Mouse (Mus musculus): ENCODE data around the gene Spata32. TPM values are rescaled to one million over a fixed set of nuclear protein-coding genes. Genes with fewer than 3 reads are reported as not detected.

Spata32 gene
- polyA plus RNA-seq, 1 experiment from 2014 or later: not detected

DNA sequence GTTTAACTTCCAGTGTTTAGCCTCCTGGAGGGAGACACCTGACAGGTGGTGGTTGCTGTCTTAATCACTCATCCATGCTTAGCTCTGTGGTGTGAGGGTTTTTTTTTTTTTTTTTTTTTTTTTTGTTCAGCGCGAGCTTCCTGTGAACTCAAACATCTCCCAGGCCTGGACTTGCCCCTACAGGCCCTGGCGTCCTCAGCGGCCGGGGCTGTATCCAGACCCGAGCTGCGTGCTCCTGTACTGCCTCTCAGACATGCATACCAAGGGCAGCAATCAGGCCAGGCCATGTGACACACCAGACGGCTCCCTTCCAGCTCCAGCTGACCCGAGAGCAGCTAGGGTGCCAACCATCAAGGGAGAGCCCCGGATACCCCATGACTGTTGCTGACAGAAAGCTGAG is 18.7 kb upstream of the Spata32 start:
- WGBS: 85% methylated on average over 10 of the region's 10 CpGs
- no peaks in the 10 kb centered on the region for H3K9me3 ChIP-seq (ENCODE audit: control insufficient read depth, low read length)
- H3K27ac ChIP-seq (ENCODE audit: low read depth): no peak overlapping the region
- no peaks in the 10 kb centered on the region for H3K27me3 ChIP-seq (replicated peaks; ENCODE audit: control insufficient read depth, insufficient read depth, low read length)
- H3K4me1 ChIP-seq (replicated peaks; ENCODE audit: control insufficient read depth, insufficient read depth, low read length): 0 out of 2 replicates have a peak, but pooled peaks cover 6% of the 10 kb centered on the region
- H3K4me3 ChIP-seq (ENCODE audit: low read depth, low read length): no peak overlapping the region
- peaks cover 37% of the 10 kb centered on the region for H3K36me3 ChIP-seq (ENCODE audit: control insufficient read depth, insufficient read depth, low read length)
- no peak overlapping the region for H3K9ac ChIP-seq (ENCODE audit: low read length)
- no peak for DNase-seq (ENCODE audit: low spot score)
- H3K4me2 ChIP-seq (ENCODE audit: low read length): no peak overlapping the region
- ATAC-seq (replicated peaks; ENCODE audit: low FRiP score, low TSS enrichment, low read depth): no peak

DNA sequence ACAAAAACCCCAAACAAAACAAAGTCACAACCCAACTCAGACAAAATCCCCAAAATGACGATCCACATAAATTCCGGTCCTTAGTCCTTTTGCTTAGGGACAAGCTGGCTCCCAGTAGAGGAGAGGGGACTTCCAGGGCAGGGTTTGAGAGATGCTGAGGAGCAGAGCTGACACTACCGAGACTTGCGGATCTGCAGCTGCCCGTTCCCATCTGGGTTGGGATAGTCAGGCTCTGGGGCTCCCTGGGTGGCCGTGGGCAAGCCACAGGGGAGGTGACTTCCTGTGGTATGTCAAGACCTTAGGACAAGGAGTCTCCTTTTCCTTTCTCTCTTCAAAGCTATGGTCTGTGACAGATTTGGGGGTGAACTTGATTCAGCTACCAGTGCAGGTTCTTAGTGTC is 18.2 kb upstream of the Spata32 start:
- Histone ChIP-seq H3K4me1 (replicated peaks; ENCODE audit: control insufficient read depth, insufficient read depth, low read length) (0 out of 2 replicates have a peak, but pooled peaks cover 6% of the 10 kb centered on the region), H3K4me2 (ENCODE audit: low read length) (no peak overlapping the region), H3K9me3 (ENCODE audit: control insufficient read depth, low read length) (no peaks in the 10 kb centered on the region), H3K9ac (ENCODE audit: low read length) (no peak overlapping the region), H3K27me3 (replicated peaks; ENCODE audit: control insufficient read depth, insufficient read depth, low read length) (no peaks in the 10 kb centered on the region), H3K36me3 (ENCODE audit: control insufficient read depth, insufficient read depth, low read length) (peaks cover 37% of the 10 kb centered on the region), H3K27ac (ENCODE audit: low read depth) (no peak overlapping the region), H3K4me3 (ENCODE audit: low read depth, low read length) (no peak overlapping the region)
- ATAC-seq (replicated peaks; ENCODE audit: low FRiP score, low TSS enrichment, low read depth) (no peak), DNase-seq (ENCODE audit: low spot score) (no peak)
- 91% methylated on average over 6 of the region's 6 CpGs for WGBS

DNA sequence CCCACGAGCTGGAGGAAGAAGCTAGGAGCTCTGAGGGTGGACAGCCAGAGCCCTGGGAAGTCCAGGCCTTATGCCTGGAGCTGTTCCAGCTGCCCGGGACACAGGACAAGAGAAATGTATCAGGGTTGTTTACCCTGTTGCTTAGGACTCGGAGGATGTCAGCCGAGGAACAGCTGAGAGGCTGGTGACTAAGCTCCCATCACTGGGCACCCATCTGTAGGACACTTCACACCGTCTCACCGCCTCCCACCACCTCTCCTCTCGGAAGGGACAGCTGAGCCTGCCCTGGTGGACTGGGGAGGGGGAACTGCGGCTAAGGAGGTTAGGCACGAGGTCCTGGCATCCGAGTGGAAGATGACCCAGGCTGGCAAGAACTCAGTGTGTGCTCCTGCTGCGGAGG is 17.5 kb upstream of the Spata32 start:
- peaks cover 38% of the 10 kb centered on the region for H3K36me3 ChIP-seq (ENCODE audit: control insufficient read depth, insufficient read depth, low read length)
- no peaks in the 10 kb centered on the region for H3K27me3 ChIP-seq (replicated peaks; ENCODE audit: control insufficient read depth, insufficient read depth, low read length)
- H3K9me3 ChIP-seq (ENCODE audit: control insufficient read depth, low read length): no peaks in the 10 kb centered on the region
- no peak overlapping the region for H3K4me3 ChIP-seq (ENCODE audit: low read depth, low read length)
- no peak for DNase-seq (ENCODE audit: low spot score)
- no peak for ATAC-seq (replicated peaks; ENCODE audit: low FRiP score, low TSS enrichment, low read depth)
- H3K9ac ChIP-seq (ENCODE audit: low read length): no peak overlapping the region
- H3K27ac ChIP-seq (ENCODE audit: low read depth): no peak overlapping the region
- H3K4me1 ChIP-seq (replicated peaks; ENCODE audit: control insufficient read depth, insufficient read depth, low read length): 0 out of 2 replicates have a peak, but pooled peaks cover 3% of the 10 kb centered on the region
- no peak overlapping the region for H3K4me2 ChIP-seq (ENCODE audit: low read length)
- WGBS: 58% methylated on average over 11 of the region's 11 CpGs

DNA sequence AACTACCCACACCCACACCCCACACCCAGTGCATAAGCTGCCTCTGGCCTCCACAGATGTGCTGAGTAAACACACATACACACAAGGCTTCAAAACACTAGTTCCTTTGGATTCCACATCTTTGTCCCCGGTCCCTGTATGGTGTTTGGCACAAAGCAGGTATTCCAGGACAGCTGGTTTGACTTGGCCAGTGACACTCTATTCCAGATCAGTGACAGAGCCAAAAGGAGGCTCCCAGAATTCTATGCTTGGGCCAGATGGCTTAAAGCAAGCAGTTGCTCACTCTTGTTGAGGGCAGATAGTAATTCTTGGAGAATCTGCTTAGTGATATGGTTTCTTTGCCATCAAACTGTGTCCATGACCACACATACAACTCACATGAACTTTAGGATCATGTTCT is 16.2 kb upstream of the Spata32 start:
- Histone ChIP-seq H3K9ac (ENCODE audit: low read length) (no peak overlapping the region), H3K4me3 (ENCODE audit: low read depth, low read length) (no peak overlapping the region), H3K4me2 (ENCODE audit: low read length) (no peak overlapping the region), H3K9me3 (ENCODE audit: control insufficient read depth, low read length) (no peaks in the 10 kb centered on the region), H3K4me1 (replicated peaks; ENCODE audit: control insufficient read depth, insufficient read depth, low read length) (no peaks in the 10 kb centered on the region), H3K27ac (ENCODE audit: low read depth) (no peak overlapping the region), H3K36me3 (ENCODE audit: control insufficient read depth, insufficient read depth, low read length) (peaks cover 44% of the 10 kb centered on the region), H3K27me3 (replicated peaks; ENCODE audit: control insufficient read depth, insufficient read depth, low read length) (no peaks in the 10 kb centered on the region)
- no peak for ATAC-seq (replicated peaks; ENCODE audit: low FRiP score, low TSS enrichment, low read depth)
- DNase-seq (ENCODE audit: low spot score): no peak
- WGBS: 64% methylated on average over 1 of the region's 1 CpGs

DNA sequence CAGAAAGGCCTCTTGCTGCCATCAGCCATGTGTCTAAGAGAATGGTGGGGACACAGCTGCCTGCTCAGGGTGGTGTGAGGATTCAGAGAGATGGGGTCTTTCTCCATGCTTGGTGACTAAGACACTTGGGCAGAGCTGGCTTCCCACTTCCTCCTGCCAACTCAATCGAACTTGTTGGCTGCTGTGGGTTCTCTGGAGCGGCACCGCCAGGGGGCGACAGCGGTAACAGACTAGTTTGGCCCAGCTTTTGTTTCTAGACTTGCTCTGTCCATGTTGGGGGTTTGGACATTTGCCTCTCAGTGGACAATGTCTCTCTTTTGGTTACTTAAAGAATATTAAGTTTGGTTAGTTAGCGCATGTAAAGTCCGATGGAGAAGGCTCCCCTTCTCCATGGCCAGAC is 14.7 kb upstream of the Spata32 start:
- H3K36me3 ChIP-seq (ENCODE audit: control insufficient read depth, insufficient read depth, low read length): peaks cover 40% of the 10 kb centered on the region
- no peaks in the 10 kb centered on the region for H3K27me3 ChIP-seq (replicated peaks; ENCODE audit: control insufficient read depth, insufficient read depth, low read length)
- no peak overlapping the region for H3K4me2 ChIP-seq (ENCODE audit: low read length)
- no peaks in the 10 kb centered on the region for H3K9me3 ChIP-seq (ENCODE audit: control insufficient read depth, low read length)
- DNase-seq (ENCODE audit: low spot score) (peak; percentile 86), ATAC-seq (replicated peaks; ENCODE audit: low FRiP score, low TSS enrichment, low read depth) (no peak)
- H3K27ac ChIP-seq (ENCODE audit: low read depth): no peak overlapping the region
- H3K9ac ChIP-seq (ENCODE audit: low read length): no peak overlapping the region
- no peaks in the 10 kb centered on the region for H3K4me1 ChIP-seq (replicated peaks; ENCODE audit: control insufficient read depth, insufficient read depth, low read length)
- WGBS: 36% methylated on average over 7 of the region's 7 CpGs
- H3K4me3 ChIP-seq (ENCODE audit: low read depth, low read length): no peak overlapping the region

DNA sequence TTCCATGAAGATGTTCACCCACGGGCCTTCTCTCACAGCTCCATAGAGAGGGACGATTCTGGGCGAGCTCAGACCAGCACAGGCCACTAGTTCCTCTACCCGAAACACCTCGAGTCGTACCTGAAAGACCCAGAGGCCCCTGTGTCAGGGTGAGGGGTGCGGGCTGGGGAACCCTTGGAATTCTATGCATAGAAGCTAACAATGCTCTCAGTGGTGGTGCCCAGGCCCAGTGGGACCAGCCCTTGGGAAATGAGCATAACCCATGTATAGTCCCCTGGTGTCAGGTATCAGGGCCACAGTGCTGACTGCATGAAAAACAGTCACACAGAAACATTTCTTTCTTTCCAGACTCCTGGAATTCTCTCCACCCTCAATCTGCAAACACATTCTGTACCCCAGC is 13.1 kb upstream of the Spata32 start:
- Histone ChIP-seq H3K9me3 (ENCODE audit: control insufficient read depth, low read length) (no peaks in the 10 kb centered on the region), H3K27ac (ENCODE audit: low read depth) (no peak overlapping the region), H3K4me1 (replicated peaks; ENCODE audit: control insufficient read depth, insufficient read depth, low read length) (no peaks in the 10 kb centered on the region), H3K36me3 (ENCODE audit: control insufficient read depth, insufficient read depth, low read length) (peaks cover 39% of the 10 kb centered on the region), H3K27me3 (replicated peaks; ENCODE audit: control insufficient read depth, insufficient read depth, low read length) (no peaks in the 10 kb centered on the region), H3K4me3 (ENCODE audit: low read depth, low read length) (no peak overlapping the region), H3K4me2 (ENCODE audit: low read length) (no peak overlapping the region), H3K9ac (ENCODE audit: low read length) (no peak overlapping the region)
- DNase-seq (ENCODE audit: low spot score) (no peak), ATAC-seq (replicated peaks; ENCODE audit: low FRiP score, low TSS enrichment, low read depth) (no peak)
- 93% methylated on average over 7 of the region's 7 CpGs for WGBS

DNA sequence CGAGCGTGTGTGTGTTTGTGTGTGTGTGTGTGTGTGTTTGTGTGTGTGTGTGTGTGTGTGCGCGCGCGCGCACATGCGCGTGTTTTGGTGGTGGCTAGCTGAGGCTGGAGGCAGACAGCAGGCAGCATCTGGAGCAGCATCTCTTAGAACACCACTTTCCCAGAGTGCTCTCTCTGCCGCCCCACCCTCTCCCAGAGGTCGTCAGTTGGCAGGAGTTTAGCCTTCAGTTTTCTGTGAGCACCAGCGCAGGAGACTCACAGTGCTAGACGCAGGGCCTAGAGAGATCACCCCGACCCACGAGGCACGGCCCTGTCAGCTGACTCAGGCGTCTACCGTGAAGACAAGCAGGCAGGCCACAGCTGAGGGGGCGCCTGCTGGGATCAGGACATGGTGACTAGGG is 12.4 kb upstream of the Spata32 start:
- Histone ChIP-seq H3K4me1 (replicated peaks; ENCODE audit: control insufficient read depth, insufficient read depth, low read length) (no peaks in the 10 kb centered on the region), H3K9me3 (ENCODE audit: control insufficient read depth, low read length) (no peaks in the 10 kb centered on the region), H3K36me3 (ENCODE audit: control insufficient read depth, insufficient read depth, low read length) (peaks cover 45% of the 10 kb centered on the region), H3K27ac (ENCODE audit: low read depth) (no peak overlapping the region), H3K4me2 (ENCODE audit: low read length) (no peak overlapping the region), H3K27me3 (replicated peaks; ENCODE audit: control insufficient read depth, insufficient read depth, low read length) (no peaks in the 10 kb centered on the region), H3K9ac (ENCODE audit: low read length) (no peak overlapping the region), H3K4me3 (ENCODE audit: low read depth, low read length) (no peak overlapping the region)
- no peak for ATAC-seq (replicated peaks; ENCODE audit: low FRiP score, low TSS enrichment, low read depth)
- 82% methylated on average over 19 of the region's 19 CpGs for WGBS
- no peak for DNase-seq (ENCODE audit: low spot score)

DNA sequence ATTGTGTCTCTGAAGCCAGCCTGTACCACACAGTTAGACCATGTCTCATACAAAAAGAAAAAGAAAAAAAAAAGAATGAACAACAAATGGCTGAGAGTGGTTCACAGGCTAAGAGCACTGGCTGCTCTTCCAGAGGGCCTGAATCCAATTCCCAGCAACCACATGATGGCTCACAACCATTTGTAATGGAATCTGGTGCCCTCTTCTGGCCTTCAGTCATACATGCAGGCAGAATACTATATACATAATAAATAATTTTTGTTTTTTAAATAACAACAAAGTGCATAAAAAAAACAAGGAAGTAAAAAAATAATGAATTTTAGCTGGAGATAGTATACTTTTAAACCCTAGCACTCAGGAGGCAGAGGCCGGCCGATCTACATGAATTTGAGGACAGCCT is 11.4 kb upstream of the Spata32 start:
- Histone ChIP-seq H3K27me3 (replicated peaks; ENCODE audit: control insufficient read depth, insufficient read depth, low read length) (no peaks in the 10 kb centered on the region), H3K4me3 (ENCODE audit: low read depth, low read length) (no peak overlapping the region), H3K36me3 (ENCODE audit: control insufficient read depth, insufficient read depth, low read length) (peaks cover 55% of the 10 kb centered on the region), H3K4me2 (ENCODE audit: low read length) (no peak overlapping the region), H3K9me3 (ENCODE audit: control insufficient read depth, low read length) (no peaks in the 10 kb centered on the region), H3K27ac (ENCODE audit: low read depth) (no peak overlapping the region), H3K9ac (ENCODE audit: low read length) (no peak overlapping the region), H3K4me1 (replicated peaks; ENCODE audit: control insufficient read depth, insufficient read depth, low read length) (no peaks in the 10 kb centered on the region)
- no peak for DNase-seq (ENCODE audit: low spot score)
- 96% methylated on average over 2 of the region's 2 CpGs for WGBS
- ATAC-seq (replicated peaks; ENCODE audit: low FRiP score, low TSS enrichment, low read depth): no peak

DNA sequence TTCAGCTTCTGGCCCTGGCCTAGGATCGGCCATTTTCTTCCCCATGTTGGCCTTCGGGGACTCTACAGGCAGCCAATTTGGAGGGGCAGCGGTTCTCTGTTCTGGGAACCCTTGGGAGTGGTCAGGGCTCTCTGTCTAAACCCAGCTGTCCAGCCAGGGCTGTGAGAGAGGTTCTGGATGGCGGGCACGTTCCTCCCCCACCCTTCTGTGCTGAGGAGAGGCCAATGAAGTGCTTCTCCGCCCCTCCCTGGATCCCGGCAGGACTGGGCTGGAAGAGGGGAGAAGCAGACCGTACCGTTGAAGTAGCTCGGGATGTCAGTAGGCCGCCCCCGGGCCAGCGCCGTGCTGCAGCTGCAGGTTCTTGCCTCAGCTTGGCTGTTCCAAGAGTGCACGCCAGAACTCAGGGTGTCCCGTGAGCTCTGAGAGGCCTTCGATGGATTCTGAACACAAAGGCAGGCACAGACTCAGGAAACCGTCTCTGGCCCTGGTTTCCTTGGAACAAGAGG is 5.8 kb upstream of the Spata32 start:
- H3K27ac ChIP-seq (ENCODE audit: low read depth): no peak overlapping the region

More for the DNA sequence above, 5.8 kb upstream of the Spata32 start:
- WGBS: 67% methylated on average over 18 of the region's 18 CpGs
- Histone ChIP-seq H3K36me3 (ENCODE audit: control insufficient read depth, insufficient read depth, low read length) (peaks cover 69% of the 10 kb centered on the region), H3K4me3 (ENCODE audit: low read depth, low read length) (no peak overlapping the region), H3K4me2 (ENCODE audit: low read length) (no peak overlapping the region), H3K9ac (ENCODE audit: low read length) (no peak overlapping the region), H3K27me3 (replicated peaks; ENCODE audit: control insufficient read depth, insufficient read depth, low read length) (no peaks in the 10 kb centered on the region), H3K4me1 (replicated peaks; ENCODE audit: control insufficient read depth, insufficient read depth, low read length) (no peaks in the 10 kb centered on the region), H3K9me3 (ENCODE audit: control insufficient read depth, low read length) (no peaks in the 10 kb centered on the region)
- no peak for ATAC-seq (replicated peaks; ENCODE audit: low FRiP score, low TSS enrichment, low read depth)
- no peak for DNase-seq (ENCODE audit: low spot score)

Measured in intestine, embryonic 14.5 days (tissue).